ENCODE assay signal across 15 mouse cellular contexts in genomic region chr11:59960476-59961337, GRCm38 (mm10). TPM values are rescaled to one million over a fixed set of nuclear protein-coding genes. Genes with fewer than 3 reads are reported as not detected.
DNase-seq lines count a peak whose midpoint lies in the region; ATAC-seq and TF ChIP-seq lines count a peak whose summit lies in the region.
"Had no signal": no experiment of that assay in that cellular context is flagged by ENCODE, and none has a peak within 500 bp of the region (broad histone marks: within the 10 kb centered on the region; RNA-seq: fewer than 3 reads in every experiment).

No protein-coding gene starts in this region.

- no peak for ATAC-seq in lung, postnatal 0 days
- ATAC-seq in heart, embryonic 13.5 days (ENCODE audit: extremely low read depth, insufficient number of reproducible peaks, low FRiP score, low TSS enrichment): no peak
- ATAC-seq: Patski had no signal

- WGBS in lung, postnatal 0 days: 86% methylated on average over 20 of the region's 20 CpGs
- 85% methylated on average over 20 of the region's 20 CpGs for WGBS in lung, adult 2 months
- 49% methylated on average over 20 of the region's 20 CpGs for WGBS in heart, embryonic 13.5 days

- no peak overlapping the region for H3K4me2 ChIP-seq in lung, postnatal 0 days (replicated peaks; ENCODE audit: low read depth, low read length)
- H3K4me2 ChIP-seq in heart, embryonic 13.5 days: peak overlapping the region; percentile 26
- H3K4me2 ChIP-seq: kidney, embryonic 15.5 days; limb, embryonic 13.5 days; midbrain, embryonic 11.5 days had no signal

- H3K27me3 ChIP-seq in lung, postnatal 0 days (replicated peaks; ENCODE audit: insufficient read depth, low read length): 0 out of 2 replicates have a peak, but pooled peaks cover 3% of the 10 kb centered on the region
- H3K27me3 ChIP-seq in heart, embryonic 13.5 days (replicated peaks): peaks cover 13% of the 10 kb centered on the region; the same call in 1 of the 2 replicates
- H3K27me3 ChIP-seq: Patski had no signal

- H3K4me1 ChIP-seq in lung, postnatal 0 days (ENCODE audit: insufficient read depth, low read depth, low read length): peaks cover 14% of the 10 kb centered on the region
- H3K4me1 ChIP-seq in lung, adult 2 months (ENCODE audit: control insufficient read depth, insufficient read depth, low read length): peaks cover 7% of the 10 kb centered on the region; the same call in 1 of the 2 replicates
- peaks cover 65% of the 10 kb centered on the region for H3K4me1 ChIP-seq in heart, embryonic 13.5 days

- DNase-seq in heart, adult 18-20 months: peak; percentile 36 to 37
- no peak for DNase-seq in heart, adult 8-10 months (ENCODE audit: low spot score)
- no peak for DNase-seq in lung, postnatal 0 days (ENCODE audit: low spot score)
- DNase-seq in lung, adult 2 months: no peak
- peak; percentile 70 for DNase-seq in testis, postnatal 14 days (ENCODE audit: low spot score)
- DNase-seq in right cerebral cortex, postnatal 36 days (ENCODE audit: low spot score in 2 of 2): no peak
- DNase-seq in ovary, postnatal 10 days (ENCODE audit: low spot score): no peak
- DNase-seq: adrenal gland, adult 8-10 months; lung, postnatal 10 days; retina, postnatal 1 day had no signal

- peak; percentile 34; the same call in 1 of the 2 replicates for TF ChIP-seq EP300 in lung, postnatal 0 days (IDR thresholded peaks at IDR 0.05)

- H3K9ac ChIP-seq in lung, postnatal 0 days (replicated peaks; ENCODE audit: low read depth): no peak overlapping the region
- H3K9ac ChIP-seq in heart, embryonic 13.5 days: peak overlapping the region; percentile 60
- H3K9ac ChIP-seq: kidney, embryonic 15.5 days had no signal

- H3K27ac ChIP-seq in lung, postnatal 0 days (ENCODE audit: low read length): no peak overlapping the region
- peak overlapping the region; percentile 87 for H3K27ac ChIP-seq in heart, embryonic 13.5 days (replicated peaks)
- H3K27ac ChIP-seq: kidney, embryonic 15.5 days; limb, embryonic 13.5 days had no signal

- no peaks in the 10 kb centered on the region for H3K9me3 ChIP-seq in lung, postnatal 0 days (ENCODE audit: low read length)
- H3K9me3 ChIP-seq in heart, embryonic 13.5 days: no peaks in the 10 kb centered on the region
- H3K9me3 ChIP-seq: kidney, embryonic 15.5 days; limb, embryonic 13.5 days had no signal

- no peak for TF ChIP-seq CTCF in lung, postnatal 0 days (IDR thresholded peaks at IDR 0.05)
- no peak for TF ChIP-seq CTCF in lung, adult 2 months (IDR thresholded peaks at IDR 0.05; ENCODE audit: insufficient read depth, low read length)

- no peak overlapping the region for H3K4me3 ChIP-seq in lung, postnatal 0 days (ENCODE audit: low read depth, low read length)
- H3K4me3 ChIP-seq in lung, adult 2 months (replicated peaks; ENCODE audit: extremely low read depth, low read depth, low read length): no peak overlapping the region
- no peak overlapping the region for H3K4me3 ChIP-seq in heart, embryonic 13.5 days
- H3K4me3 ChIP-seq: kidney, embryonic 15.5 days; limb, embryonic 13.5 days had no signal

- no peak for TF ChIP-seq POLR2A in lung, adult 2 months (IDR thresholded peaks at IDR 0.05; ENCODE audit: borderline replicate concordance, extremely low read depth, low read depth, low read length)

- H3K36me3 ChIP-seq in lung, postnatal 0 days (ENCODE audit: insufficient read depth, low read length): no peaks in the 10 kb centered on the region; the same call in 1 of the 2 replicates
- H3K36me3 ChIP-seq in heart, embryonic 13.5 days: peaks cover 37% of the 10 kb centered on the region

RNA-seq across cellular contexts. Expression of gene Rasd1, which starts 4.0 kb away (rescaled TPM):
- total RNA-seq in heart, adult 18-20 months (2021): 10 to 100 TPM in 1 of 2 experiments, 1 to 10 TPM in 1; 4.5 to 10.9 TPM
- 1 to 10 TPM; 3.8 to 8.3 (median 5.3) TPM for total RNA-seq in heart, adult 8-10 months (2022)
- 3.3 and 4.0 TPM in 2 replicates for polyA plus RNA-seq in lung, postnatal 0 days (2015; fragmentation: Nextera tagmentation; extraction: Ambion mirVana)
- polyA plus RNA-seq in lung, adult 2 months (2012; rRNA removed): 3.0 and 4.3 TPM in 2 replicates
- polyA plus RNA-seq in heart, embryonic 13.5 days (2015; fragmentation: Nextera tagmentation; extraction: Ambion mirVana): 8.0 and 8.3 TPM in 2 replicates

RNA-seq across cellular contexts. Expression of gene Med9, which starts 12.7 kb away (rescaled TPM):
- total RNA-seq in heart, adult 18-20 months (2021): 10 to 100 TPM; 26.8 to 27.0 TPM
- total RNA-seq in heart, adult 8-10 months (2022): 10 to 100 TPM; 24.0 to 33.6 (median 30.4) TPM
- polyA plus RNA-seq in lung, postnatal 0 days (2015; fragmentation: Nextera tagmentation; extraction: Ambion mirVana): 29.0 and 31.3 TPM in 2 replicates
- polyA plus RNA-seq in lung, adult 2 months (2012; rRNA removed): 21.2 and 21.5 TPM in 2 replicates
- polyA plus RNA-seq in heart, embryonic 13.5 days (2015; fragmentation: Nextera tagmentation; extraction: Ambion mirVana): 42.6 and 48.2 TPM in 2 replicates

Comparison
In these comparisons a context has a peak if more than half of its experiments do, and no peak if none do; other contexts are left out.
1. DNase-seq: peak in heart, adult 18-20 months (2 of 2) and testis, postnatal 14 days (single experiment); none in heart, adult 8-10 months (single experiment), lung, postnatal 0 days (single experiment), lung, adult 2 months (single experiment), right cerebral cortex, postnatal 36 days (0 of 2) and ovary, postnatal 10 days (single experiment).